Mouse (Mus musculus): ENCODE measurements at regions not wholly inside any gene's neighbourhood (a gene's known extent, or its start where the extent isn't known, plus 50 kb on each side); places are given as distances from the start of the nearest gene placed in this dataset.

GRCm38 (mm10) chr10:30470831-30471230 lies 129.7 kb downstream of the Trmt11 start:
- no peaks in the 10 kb centered on the region for H3K36me3 ChIP-seq (replicated peaks; ENCODE audit: control insufficient read depth, insufficient read depth)
- no peak overlapping the region for H3K27ac ChIP-seq
- no peaks in the 10 kb centered on the region for H3K27me3 ChIP-seq (ENCODE audit: control insufficient read depth, insufficient read depth, low read length)
- no peak overlapping the region for H3K9ac ChIP-seq
- ATAC-seq (ENCODE audit: low FRiP score) (no peak), DNase-seq (ENCODE audit: low spot score) (no peak)
- no peaks in the 10 kb centered on the region for H3K9me3 ChIP-seq (ENCODE audit: control insufficient read depth, low read length)
- H3K4me2 ChIP-seq (replicated peaks), result no peak overlapping the region
- H3K4me1 ChIP-seq (replicated peaks; ENCODE audit: control insufficient read depth, insufficient read depth, low read length), result no peaks in the 10 kb centered on the region
- 81% methylated on average over 3 of the region's 3 CpGs for WGBS
- H3K4me3 ChIP-seq (replicated peaks; ENCODE audit: low read length), result no peak overlapping the region

DNA sequence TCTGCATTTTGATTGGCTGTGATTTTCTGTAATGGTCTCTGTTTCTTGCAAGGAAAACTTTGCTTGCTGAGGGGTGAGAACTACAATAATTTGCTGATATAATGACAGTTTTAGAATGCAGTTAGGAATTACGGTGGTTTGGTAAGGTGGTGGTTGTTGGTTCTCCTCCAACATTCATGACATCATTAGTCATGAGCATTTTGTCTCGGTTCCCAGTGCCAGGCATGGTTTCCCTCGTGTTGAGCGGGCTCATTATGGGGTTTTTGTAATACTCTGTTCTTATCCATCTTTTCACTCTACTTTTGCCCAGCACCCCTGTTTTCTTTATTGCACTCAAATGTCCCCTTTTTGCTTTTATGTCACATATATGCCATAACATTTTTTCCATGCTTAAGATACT lies 149.9 kb downstream of the Trmt11 start:
- WGBS, result 89% methylated on average over 4 of the region's 4 CpGs
- no peak for ATAC-seq (ENCODE audit: low FRiP score)
- Histone ChIP-seq H3K4me1 (replicated peaks; ENCODE audit: control insufficient read depth, insufficient read depth, low read length) (no peaks in the 10 kb centered on the region), H3K4me3 (replicated peaks; ENCODE audit: low read length) (no peak overlapping the region), H3K4me2 (replicated peaks) (no peak overlapping the region), H3K9me3 (ENCODE audit: control insufficient read depth, low read length) (no peaks in the 10 kb centered on the region), H3K27me3 (ENCODE audit: control insufficient read depth, insufficient read depth, low read length) (no peaks in the 10 kb centered on the region), H3K36me3 (replicated peaks; ENCODE audit: control insufficient read depth, insufficient read depth) (no peaks in the 10 kb centered on the region), H3K9ac (no peak overlapping the region), H3K27ac (no peak overlapping the region)
- no peak for DNase-seq (ENCODE audit: low spot score)

DNA sequence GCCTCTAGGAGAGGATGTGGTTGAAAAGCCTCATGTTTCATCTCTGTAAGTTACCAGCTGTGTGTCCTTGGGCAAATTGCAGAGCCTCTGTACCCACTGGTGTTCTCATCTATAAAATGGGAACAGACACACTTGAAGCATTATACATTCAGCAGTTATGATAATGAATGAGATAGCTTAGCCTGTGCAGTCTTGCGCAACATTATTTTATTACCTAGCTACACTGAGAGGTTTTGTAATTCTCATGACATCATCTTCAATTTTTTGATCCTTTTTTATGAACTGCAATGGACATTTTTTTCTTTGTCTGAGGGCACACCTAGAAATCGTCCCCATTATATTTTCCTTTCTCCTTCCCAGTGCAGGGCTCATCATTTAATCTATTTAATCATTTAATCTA lies 153.5 kb downstream of the Trmt11 start:
- H3K9ac ChIP-seq, result no peak overlapping the region
- H3K4me1 ChIP-seq (replicated peaks; ENCODE audit: control insufficient read depth, insufficient read depth, low read length), result no peaks in the 10 kb centered on the region
- no peaks in the 10 kb centered on the region for H3K9me3 ChIP-seq (ENCODE audit: control insufficient read depth, low read length)
- no peak for ATAC-seq (ENCODE audit: low FRiP score)
- H3K36me3 ChIP-seq (replicated peaks; ENCODE audit: control insufficient read depth, insufficient read depth), result no peaks in the 10 kb centered on the region
- H3K27ac ChIP-seq, result no peak overlapping the region
- H3K4me2 ChIP-seq (replicated peaks), result no peak overlapping the region
- 89% methylated on average over 2 of the region's 2 CpGs for WGBS
- no peak for DNase-seq (ENCODE audit: low spot score)
- H3K4me3 ChIP-seq (replicated peaks; ENCODE audit: low read length), result no peak overlapping the region
- H3K27me3 ChIP-seq (ENCODE audit: control insufficient read depth, insufficient read depth, low read length), result no peaks in the 10 kb centered on the region

DNA sequence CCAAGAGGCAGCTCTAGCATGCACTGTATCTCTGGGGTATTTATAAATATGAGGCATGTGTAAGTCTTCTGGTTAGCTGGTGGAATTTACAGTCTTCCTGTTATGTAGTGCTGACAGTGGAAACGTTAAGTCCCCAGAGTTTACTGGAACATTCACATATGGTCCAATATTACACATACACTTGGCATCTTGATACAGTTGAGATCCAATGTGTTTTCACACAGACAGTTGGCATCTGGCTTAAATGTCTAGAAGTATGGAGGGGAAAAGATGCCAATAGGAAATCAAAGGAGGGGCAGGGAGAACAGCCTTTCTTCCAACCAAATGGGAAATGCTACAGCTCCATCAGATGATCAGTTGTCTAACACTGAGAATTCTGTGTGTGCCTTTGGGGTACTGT lies 154.0 kb downstream of the Trmt11 start:
- H3K27ac ChIP-seq, result no peak overlapping the region
- no peaks in the 10 kb centered on the region for H3K9me3 ChIP-seq (ENCODE audit: control insufficient read depth, low read length)
- H3K4me3 ChIP-seq (replicated peaks; ENCODE audit: low read length), result no peak overlapping the region
- 81% methylated on average over 1 of the region's 1 CpGs for whole genome bisulfite sequencing
- H3K27me3 ChIP-seq (ENCODE audit: control insufficient read depth, insufficient read depth, low read length), result no peaks in the 10 kb centered on the region
- no peak overlapping the region for H3K4me2 ChIP-seq (replicated peaks)
- DNase-seq (ENCODE audit: low spot score) (no peak), ATAC-seq (ENCODE audit: low FRiP score) (no peak)
- no peaks in the 10 kb centered on the region for H3K4me1 ChIP-seq (replicated peaks; ENCODE audit: control insufficient read depth, insufficient read depth, low read length)
- H3K36me3 ChIP-seq (replicated peaks; ENCODE audit: control insufficient read depth, insufficient read depth), result no peaks in the 10 kb centered on the region
- no peak overlapping the region for H3K9ac ChIP-seq

GRCm38 (mm10) chr10:30439802-30440201 lies 160.7 kb downstream of the Trmt11 start:
- 0 out of 2 replicates have a peak, but pooled peaks cover 4% of the 10 kb centered on the region for H3K4me1 ChIP-seq (replicated peaks; ENCODE audit: control insufficient read depth, insufficient read depth, low read length)
- no peaks in the 10 kb centered on the region for H3K9me3 ChIP-seq (ENCODE audit: control insufficient read depth, low read length)
- H3K4me2 ChIP-seq (replicated peaks), result no peak overlapping the region
- ATAC-seq (ENCODE audit: low FRiP score), result no peak
- 28% methylated on average over 2 of the region's 2 CpGs for WGBS
- H3K4me3 ChIP-seq (replicated peaks; ENCODE audit: low read length), result no peak overlapping the region
- no peak for DNase-seq (ENCODE audit: low spot score)
- H3K27me3 ChIP-seq (ENCODE audit: control insufficient read depth, insufficient read depth, low read length), result no peaks in the 10 kb centered on the region
- no peaks in the 10 kb centered on the region for H3K36me3 ChIP-seq (replicated peaks; ENCODE audit: control insufficient read depth, insufficient read depth)
- H3K9ac ChIP-seq, result no peak overlapping the region
- H3K27ac ChIP-seq, result 0 out of 2 replicates have a peak overlapping the region, but pooled peaks have one; percentile 26

- no peak overlapping the region for H3K4me3 ChIP-seq (replicated peaks; ENCODE audit: low read length)
- ATAC-seq (ENCODE audit: low FRiP score) (no peak), DNase-seq (ENCODE audit: low spot score) (no peak)
- no peaks in the 10 kb centered on the region for H3K4me1 ChIP-seq (replicated peaks; ENCODE audit: control insufficient read depth, insufficient read depth, low read length)
- 0 out of 2 replicates have a peak, but pooled peaks cover 2% of the 10 kb centered on the region for H3K27me3 ChIP-seq (ENCODE audit: control insufficient read depth, insufficient read depth, low read length)
- no peak overlapping the region for H3K27ac ChIP-seq
- H3K9me3 ChIP-seq (ENCODE audit: control insufficient read depth, low read length), result no peaks in the 10 kb centered on the region
- 83% methylated on average over 4 of the region's 4 CpGs for WGBS
- H3K9ac ChIP-seq, result no peak overlapping the region
- H3K4me2 ChIP-seq (replicated peaks), result no peak overlapping the region
- no peaks in the 10 kb centered on the region for H3K36me3 ChIP-seq (replicated peaks; ENCODE audit: control insufficient read depth, insufficient read depth)
These were observed 174.1 kb downstream of the Trmt11 start for GRCm38 (mm10) chr10:30426420-30426923.

DNA sequence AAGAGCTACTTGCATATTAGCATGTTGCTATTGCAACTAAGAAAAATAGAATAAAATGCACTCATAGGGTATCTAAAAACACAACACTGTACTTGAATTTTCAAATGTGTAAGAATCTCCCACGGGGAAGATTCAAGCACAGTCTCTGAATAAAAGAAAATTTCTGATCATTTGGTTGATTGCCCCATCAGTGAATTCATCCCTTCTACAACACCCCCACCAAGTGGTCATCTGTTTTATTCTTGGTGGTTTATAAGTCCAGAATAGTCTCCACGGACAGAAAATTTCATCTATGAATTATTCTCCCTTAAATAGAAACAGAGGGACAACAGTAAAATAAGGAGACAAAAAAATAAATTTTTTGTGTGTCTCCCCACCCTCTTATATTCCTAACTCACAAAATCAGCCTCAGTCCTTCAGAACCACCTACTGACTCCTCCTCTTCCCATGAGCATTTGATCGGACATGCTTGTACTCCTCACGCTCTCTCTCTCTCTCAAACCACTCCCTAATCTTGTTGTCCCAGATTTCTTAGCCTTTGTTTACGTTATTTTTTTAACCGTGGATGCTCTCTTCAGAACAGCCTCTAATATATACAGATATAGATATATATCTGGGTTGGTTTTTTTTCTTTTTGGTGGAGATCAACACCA lies 181.0 kb downstream of the Trmt11 start:
- no peak overlapping the region for H3K4me2 ChIP-seq (replicated peaks)

DNA sequence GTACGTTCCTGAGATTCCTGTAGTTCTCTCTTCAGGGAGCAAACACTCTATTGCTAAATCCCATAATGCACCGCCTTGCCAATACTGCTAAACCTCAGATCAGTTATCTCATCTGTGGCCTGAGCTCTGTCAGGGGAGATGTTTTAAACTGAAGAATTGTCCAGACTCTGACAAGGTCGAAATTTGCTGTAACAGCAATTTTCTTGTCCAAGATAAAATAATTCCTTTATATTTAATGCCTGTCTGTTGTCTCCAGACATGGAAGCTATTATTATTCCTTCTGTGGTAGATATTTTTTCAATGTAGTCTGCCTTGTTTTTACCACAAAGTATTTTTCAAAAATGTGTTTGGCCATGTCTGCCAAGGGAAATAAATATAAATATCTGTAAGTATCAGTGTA lies 184.2 kb downstream of the Trmt11 start:
- ATAC-seq (ENCODE audit: low FRiP score) (no peak), DNase-seq (ENCODE audit: low spot score) (no peak)
- Histone ChIP-seq H3K36me3 (replicated peaks; ENCODE audit: control insufficient read depth, insufficient read depth) (no peaks in the 10 kb centered on the region), H3K4me3 (replicated peaks; ENCODE audit: low read length) (no peak overlapping the region), H3K9me3 (ENCODE audit: control insufficient read depth, low read length) (no peaks in the 10 kb centered on the region), H3K9ac (no peak overlapping the region), H3K27ac (no peak overlapping the region), H3K27me3 (ENCODE audit: control insufficient read depth, insufficient read depth, low read length) (peaks cover 41% of the 10 kb centered on the region), H3K4me1 (replicated peaks; ENCODE audit: control insufficient read depth, insufficient read depth, low read length) (no peaks in the 10 kb centered on the region), H3K4me2 (replicated peaks) (no peak overlapping the region)
- 79% methylated on average over 3 of the region's 3 CpGs for WGBS

More for the DNA sequence above, 181.0 kb downstream of the Trmt11 start:
- 52% methylated on average over 6 of the region's 6 CpGs for WGBS
- peaks cover 24% of the 10 kb centered on the region for H3K27me3 ChIP-seq (ENCODE audit: control insufficient read depth, insufficient read depth, low read length)
- no peaks in the 10 kb centered on the region for H3K9me3 ChIP-seq (ENCODE audit: control insufficient read depth, low read length)
- no peak overlapping the region for H3K4me3 ChIP-seq (replicated peaks; ENCODE audit: low read length)
- H3K36me3 ChIP-seq (replicated peaks; ENCODE audit: control insufficient read depth, insufficient read depth), result no peaks in the 10 kb centered on the region
- no peak overlapping the region for H3K27ac ChIP-seq
- H3K4me1 ChIP-seq (replicated peaks; ENCODE audit: control insufficient read depth, insufficient read depth, low read length), result no peaks in the 10 kb centered on the region
- DNase-seq (ENCODE audit: low spot score) (peak; percentile 69), ATAC-seq (ENCODE audit: low FRiP score) (no peak; the same call in 1 of the 2 replicates)
- no peak overlapping the region for H3K9ac ChIP-seq

GRCm38 (mm10) chr10:30411736-30412135 lies 188.8 kb downstream of the Trmt11 start:
- no peak for DNase-seq (ENCODE audit: low spot score)

More at GRCm38 (mm10) chr10:30411736-30412135, 188.8 kb downstream of the Trmt11 start:
- H3K27me3 ChIP-seq (ENCODE audit: control insufficient read depth, insufficient read depth, low read length), result peaks cover 56% of the 10 kb centered on the region
- no peak overlapping the region for H3K27ac ChIP-seq
- ATAC-seq (ENCODE audit: low FRiP score), result no peak
- H3K4me3 ChIP-seq (replicated peaks; ENCODE audit: low read length), result no peak overlapping the region
- H3K36me3 ChIP-seq (replicated peaks; ENCODE audit: control insufficient read depth, insufficient read depth), result no peaks in the 10 kb centered on the region
- no peak overlapping the region for H3K4me2 ChIP-seq (replicated peaks)
- H3K4me1 ChIP-seq (replicated peaks; ENCODE audit: control insufficient read depth, insufficient read depth, low read length), result no peaks in the 10 kb centered on the region
- no peak overlapping the region for H3K9ac ChIP-seq
- no peaks in the 10 kb centered on the region for H3K9me3 ChIP-seq (ENCODE audit: control insufficient read depth, low read length)

Measured in hindbrain, embryonic 14.5 days (tissue).